Mouse (Mus musculus): ENCODE results near the gene Gm42906.

DNA sequence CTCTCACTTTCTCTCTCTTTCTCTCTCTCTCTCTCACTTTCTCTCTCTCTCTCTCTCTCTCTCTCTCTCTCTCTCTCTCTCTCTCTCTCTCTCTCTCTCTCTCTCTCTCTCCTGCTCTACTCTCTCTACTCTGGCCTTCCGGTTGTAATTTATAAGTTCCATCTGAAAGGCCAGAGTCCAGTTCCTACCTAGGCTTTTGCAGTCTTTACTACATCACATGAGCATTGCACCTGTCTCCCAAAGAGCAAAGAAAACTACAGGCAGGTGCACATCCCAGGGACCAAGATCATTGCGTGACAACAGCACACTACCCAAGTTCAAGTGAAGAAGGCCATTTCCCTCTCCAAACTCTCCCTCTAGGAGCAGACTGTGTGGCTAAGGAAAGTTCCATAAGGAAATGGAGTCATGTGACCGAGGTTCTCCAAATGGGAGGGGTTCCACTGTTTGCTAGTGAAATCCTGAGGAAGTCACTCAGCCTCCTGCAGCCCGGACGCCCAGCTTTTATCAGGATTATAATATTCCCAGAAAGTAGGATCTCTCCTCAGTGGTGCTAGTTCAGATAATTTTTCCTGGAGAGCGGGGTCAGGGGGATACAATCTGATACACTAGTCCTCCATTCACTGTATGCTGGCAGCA, 262.5 kb downstream of the Gm42906 start:
- no peak for TF ChIP-seq EP300 (IDR thresholded peaks at IDR 0.05)
- TF ChIP-seq CTCF (IDR thresholded peaks at IDR 0.05): no peak

Measured in lung, postnatal 0 days (tissue).